Mouse (Mus musculus) midbrain, embryonic 16.5 days (tissue): ENCODE results near the gene Muc13. TPM values are rescaled to one million over a fixed set of nuclear protein-coding genes. Genes with fewer than 3 reads are reported as not detected.

Experiments
- ATAC-seq: fragments of 200-750 bp; cut with Nextera tagmentation; 2 replicates; pipeline ENCODE4 v1.8.0; 2017; ENCODE audit warnings: moderate TSS enrichment
- H3K27ac ChIP-seq: fragments of 300-500 bp; sonication (generic); 2 replicates; pipeline ENCODE4 v1.5.1; 2014; ENCODE audit warnings: mild to moderate bottlenecking, low read length, mixed read lengths
- H3K27me3 ChIP-seq: fragments of 300-500 bp; sonication (generic); 2 replicates; pipeline ENCODE4 v1.6.1; 2014; ENCODE audit warnings: low read depth, low read length, mixed read lengths; ENCODE audit not compliant: control insufficient read depth, insufficient read depth
- H3K36me3 ChIP-seq: fragments of 300-500 bp; sonication (generic); 2 replicates; pipeline ENCODE4 v1.6.1; 2014; ENCODE audit warnings: mild to moderate bottlenecking, low read length, moderate library complexity, mixed read lengths; ENCODE audit not compliant: control insufficient read depth, insufficient read depth
- H3K4me1 ChIP-seq: fragments of 300-500 bp; sonication (generic); 2 replicates; pipeline ENCODE4 v1.6.1; 2014; ENCODE audit warnings: mild to moderate bottlenecking, low read length, mixed read lengths; ENCODE audit not compliant: control insufficient read depth, insufficient read depth
- H3K4me2 ChIP-seq: fragments of 300-500 bp; sonication (generic); 2 replicates; pipeline ENCODE4 v1.6.1; 2014; ENCODE audit warnings: mild to moderate bottlenecking, low read length, mixed read lengths
- H3K4me3 ChIP-seq: fragments of 300-500 bp; sonication (generic); 2 replicates; pipeline ENCODE4 v1.5.1; 2014; ENCODE audit warnings: low read depth, mild to moderate bottlenecking, low read length, moderate library complexity, mixed read lengths
- H3K9ac ChIP-seq: fragments of 300-500 bp; sonication (generic); 2 replicates; pipeline ENCODE4 v1.6.1; 2014; ENCODE audit warnings: low read depth, low read length, mixed read lengths
- H3K9me3 ChIP-seq: fragments of 300-500 bp; sonication (generic); replicated peaks from 2 replicates; pipeline ENCODE4 v1.6.1; 2014; ENCODE audit warnings: mild to moderate bottlenecking, low read length, mixed read lengths; ENCODE audit not compliant: control insufficient read depth, poor library complexity, severe bottlenecking
- WGBS: fragments of 180-500 bp; shearing (Covaris S2); extraction: QIAGEN DNeasy Blood & Tissue Kit; methylation state at CpG from one replicate; pipeline ENCODE4 v1.1.7; 2014; 5-methylcytosine and 5-hydroxymethylcytosine counted together
- polyA plus RNA-seq: library from polyadenylated mRNA; unstranded; fragments of >200 nt; fragmentation: Nextera tagmentation; extraction: Ambion mirVana; gene quantifications from 2 replicates; pipeline ENCODE4 v1.2.1, GENCODE M21; 2015

Gene Muc13
- polyA plus RNA-seq, 1 experiment from 2014 or later = not detected

- ATAC-seq = peak; percentile 63
- peaks cover 27% of the 10 kb centered on the region for H3K27me3 ChIP-seq
- H3K27ac ChIP-seq = peak within 1 kb of the TSS; percentile 44; the same call in 1 of the 2 replicates
- peaks cover 17% of the 10 kb centered on the region for H3K4me1 ChIP-seq
- no peaks in the 10 kb centered on the region for H3K36me3 ChIP-seq
- WGBS = under 1% methylated on average over 34 of the region's 43 CpGs
- peak within 1 kb of the TSS; percentile 71 for H3K4me3 ChIP-seq
- peak within 1 kb of the TSS; percentile 100 for H3K4me2 ChIP-seq
- H3K9me3 ChIP-seq = no peaks in the 10 kb centered on the region
- H3K9ac ChIP-seq = peak within 1 kb of the TSS; percentile 66
Measured at GRCm38 (mm10) chr16:33829301-33829831, 35.5 kb downstream of the Muc13 start, which contains the start of gene Itgb5. Itgb5 (plus strand) TSS chr16:33829665.

GRCm38 (mm10) chr16:33829842-33830511 is 36.1 kb downstream of the Muc13 start:
- Histone ChIP-seq H3K4me3 (peak overlapping the region; percentile 71), H3K4me1 (peaks cover 17% of the 10 kb centered on the region), H3K27me3 (peaks cover 31% of the 10 kb centered on the region), H3K36me3 (no peaks in the 10 kb centered on the region), H3K27ac (peak overlapping the region; percentile 44; the same call in 1 of the 2 replicates), H3K9ac (peak overlapping the region; percentile 66), H3K9me3 (no peaks in the 10 kb centered on the region), H3K4me2 (peak overlapping the region; percentile 100)
- under 1% methylated on average over 66 of the region's 76 CpGs for WGBS
- ATAC-seq = peak; percentile 63

GRCm38 (mm10) chr16:33830512-33831105 is 36.8 kb downstream of the Muc13 start:
- WGBS = 3% methylated on average over 18 of the region's 18 CpGs
- peak overlapping the region; percentile 66 for H3K9ac ChIP-seq
- H3K27me3 ChIP-seq = peaks cover 31% of the 10 kb centered on the region
- no peak overlapping the region for H3K27ac ChIP-seq
- no peaks in the 10 kb centered on the region for H3K36me3 ChIP-seq
- peaks cover 17% of the 10 kb centered on the region for H3K4me1 ChIP-seq
- no peaks in the 10 kb centered on the region for H3K9me3 ChIP-seq
- peak overlapping the region; percentile 100 for H3K4me2 ChIP-seq
- no peak for ATAC-seq
- peak overlapping the region; percentile 71 for H3K4me3 ChIP-seq

- H3K36me3 ChIP-seq = no peaks in the 10 kb centered on the region
- peaks cover 31% of the 10 kb centered on the region for H3K27me3 ChIP-seq
- H3K9me3 ChIP-seq = no peaks in the 10 kb centered on the region
- no peak overlapping the region for H3K9ac ChIP-seq
- peaks cover 17% of the 10 kb centered on the region for H3K4me1 ChIP-seq
- 0 out of 2 replicates have a peak overlapping the region, but pooled peaks have one; percentile 17 for H3K27ac ChIP-seq
- no peak overlapping the region for H3K4me2 ChIP-seq
- ATAC-seq = no peak
- no peak overlapping the region for H3K4me3 ChIP-seq
- 55% methylated on average over 6 of the region's 6 CpGs for WGBS
Measured at GRCm38 (mm10) chr16:33832057-33832456, 38.2 kb downstream of the Muc13 start.

- H3K27ac ChIP-seq = 0 out of 2 replicates have a peak overlapping the region, but pooled peaks have one; percentile 1
- peak; percentile 40; the same call in 1 of the 2 replicates for ATAC-seq
- no peak overlapping the region for H3K9ac ChIP-seq
- H3K4me1 ChIP-seq = peaks cover 17% of the 10 kb centered on the region
- peaks cover 31% of the 10 kb centered on the region for H3K27me3 ChIP-seq
- no peaks in the 10 kb centered on the region for H3K9me3 ChIP-seq
- 5% methylated on average over 21 of the region's 21 CpGs for WGBS
- H3K36me3 ChIP-seq = no peaks in the 10 kb centered on the region
- H3K4me3 ChIP-seq = no peak overlapping the region
- peak overlapping the region; percentile 45 for H3K4me2 ChIP-seq
Measured at GRCm38 (mm10) chr16:33832728-33833428, 39.0 kb downstream of the Muc13 start.

GRCm38 (mm10) chr16:33833429-33833753 is 39.6 kb downstream of the Muc13 start:
- WGBS = 15% methylated on average over 5 of the region's 5 CpGs
- Histone ChIP-seq H3K9me3 (no peaks in the 10 kb centered on the region), H3K27ac (no peak overlapping the region), H3K4me2 (peak overlapping the region; percentile 45), H3K9ac (no peak overlapping the region), H3K27me3 (peaks cover 31% of the 10 kb centered on the region), H3K4me1 (peaks cover 17% of the 10 kb centered on the region), H3K36me3 (no peaks in the 10 kb centered on the region), H3K4me3 (no peak overlapping the region)
- ATAC-seq = no peak

GRCm38 (mm10) chr16:33833781-33834482 is 40.1 kb downstream of the Muc13 start:
- 4% methylated on average over 25 of the region's 25 CpGs for WGBS
- Histone ChIP-seq H3K9me3 (no peaks in the 10 kb centered on the region), H3K36me3 (no peaks in the 10 kb centered on the region), H3K27ac (peak overlapping the region; percentile 43; the same call in 1 of the 2 replicates), H3K4me2 (peak overlapping the region; percentile 45), H3K9ac (peak overlapping the region; percentile 42), H3K27me3 (peaks cover 31% of the 10 kb centered on the region), H3K4me3 (peak overlapping the region; percentile 10; the same call in 1 of the 2 replicates), H3K4me1 (peaks cover 17% of the 10 kb centered on the region)
- ATAC-seq = no peak

- no peak overlapping the region for H3K4me2 ChIP-seq
- no peak for ATAC-seq
- peaks cover 8% of the 10 kb centered on the region for H3K4me1 ChIP-seq
- H3K9me3 ChIP-seq = no peaks in the 10 kb centered on the region
- no peak overlapping the region for H3K9ac ChIP-seq
- no peaks in the 10 kb centered on the region for H3K36me3 ChIP-seq
- WGBS = 82% methylated on average over 3 of the region's 3 CpGs
- no peak overlapping the region for H3K27ac ChIP-seq
- H3K4me3 ChIP-seq = no peak overlapping the region
- H3K27me3 ChIP-seq = peaks cover 17% of the 10 kb centered on the region
Measured at GRCm38 (mm10) chr16:33836676-33837075, 42.8 kb downstream of the Muc13 start.
